Mouse (Mus musculus) olfactory bulb, adult 2 months (tissue): ENCODE measurements around the gene AI464131. TPM values are rescaled to one million over a fixed set of nuclear protein-coding genes. Genes with fewer than 3 reads are reported as not detected.

ENCODE experiments used
- H3K27ac ChIP-seq: fragments of 200-500 bp; 2 replicates; pipeline ENCODE4 v1.5.1; 2012; ENCODE audit warnings: low read depth, low read length; ENCODE audit not compliant: insufficient read depth
- H3K4me1 ChIP-seq: fragments of 200-500 bp; 2 replicates; pipeline ENCODE4 v1.6.1; 2012; ENCODE audit warnings: low read length; ENCODE audit not compliant: control insufficient read depth, insufficient read depth
- H3K4me3 ChIP-seq: fragments of 200-500 bp; 2 replicates; pipeline ENCODE4 v1.5.1; 2012; ENCODE audit warnings: mild to moderate bottlenecking, low read depth, low read length, moderate library complexity; ENCODE audit not compliant: insufficient read depth
- CTCF ChIP-seq: fragments of 200-500 bp; IDR thresholded peaks from 2 replicates; pipeline ENCODE4 v1.5.1; 2012; ENCODE audit warnings: low read depth, mild to moderate bottlenecking, low read length, moderate library complexity; ENCODE audit not compliant: insufficient read depth
- POLR2A ChIP-seq: fragments of 200-500 bp; IDR thresholded peaks from 2 replicates; pipeline ENCODE4 v1.6.1; 2012; ENCODE audit warnings: mild to moderate bottlenecking, low read depth, low read length, moderate library complexity; ENCODE audit not compliant: insufficient read depth
- WGBS: fragments of 180-500 bp; shearing (Covaris S2); methylation state at CpG from one replicate; pipeline ENCODE4 v1.1.7; 2018; 5-methylcytosine and 5-hydroxymethylcytosine counted together
- polyA plus RNA-seq: library from polyadenylated mRNA; stranded (reverse); fragments of >200 nt; gene quantifications from 2 replicates; pipeline ENCODE4 v1.2.4, GENCODE M21; 2012; ENCODE audit warnings: low replicate concordance; ENCODE audit not compliant: missing spikeins, insufficient read depth, insufficient read length

Gene AI464131
- polyA plus RNA-seq, 1 experiment = not detected

- TF ChIP-seq CTCF (no peak), POLR2A (no peak)
- Histone ChIP-seq H3K4me1 (peaks cover 17% of the 10 kb centered on the region), H3K27ac (no peak overlapping the region), H3K4me3 (no peak overlapping the region)
- 75% methylated on average over 7 of the region's 7 CpGs for WGBS
Measured at GRCm38 (mm10) chr4:41507998-41508397, 5.1 kb upstream of the AI464131 start.

- peak overlapping the region; percentile 57 for H3K4me3 ChIP-seq
- TF ChIP-seq POLR2A (no peak), CTCF (no peak)
- WGBS = 14% methylated on average over 22 of the region's 22 CpGs
Measured at GRCm38 (mm10) chr4:41507326-41507924, 4.5 kb upstream of the AI464131 start.

GRCm38 (mm10) chr4:41506906-41507305, 4.0 kb upstream of the AI464131 start:
- WGBS = under 1% methylated on average over 29 of the region's 29 CpGs
- Histone ChIP-seq H3K4me1 (peaks cover 24% of the 10 kb centered on the region), H3K4me3 (peak overlapping the region; percentile 57), H3K27ac (0 out of 2 replicates have a peak overlapping the region, but pooled peaks have one; percentile 21)
- TF ChIP-seq CTCF (no peak), POLR2A (peak; percentile 71)

More at GRCm38 (mm10) chr4:41507326-41507924, 4.5 kb upstream of the AI464131 start:
- H3K4me1 ChIP-seq = peaks cover 20% of the 10 kb centered on the region
- H3K27ac ChIP-seq = 0 out of 2 replicates have a peak overlapping the region, but pooled peaks have one; percentile 21

- peaks cover 24% of the 10 kb centered on the region for H3K4me1 ChIP-seq
- WGBS = 21% methylated on average over 13 of the region's 13 CpGs
- H3K4me3 ChIP-seq = no peak overlapping the region
- no peak overlapping the region for H3K27ac ChIP-seq
- peak; percentile 60; the same call in 1 of the 2 replicates for TF ChIP-seq CTCF
- no peak for TF ChIP-seq POLR2A
Measured at GRCm38 (mm10) chr4:41506156-41506555, 3.3 kb upstream of the AI464131 start.

GRCm38 (mm10) chr4:41505131-41505551, 2.3 kb upstream of the AI464131 start:
- TF ChIP-seq CTCF = 0 out of 2 replicates have a peak, but pooled peaks have one; percentile 9
- no peak for TF ChIP-seq POLR2A
- Histone ChIP-seq H3K27ac (no peak overlapping the region), H3K4me1 (peaks cover 24% of the 10 kb centered on the region), H3K4me3 (no peak overlapping the region)
- 72% methylated on average over 11 of the region's 11 CpGs for WGBS

GRCm38 (mm10) chr4:41504325-41504724, 1.4 kb upstream of the AI464131 start:
- peaks cover 24% of the 10 kb centered on the region for H3K4me1 ChIP-seq
- TF ChIP-seq POLR2A (no peak), CTCF (no peak)
- 77% methylated on average over 5 of the region's 5 CpGs for WGBS
- H3K27ac ChIP-seq = no peak overlapping the region
- H3K4me3 ChIP-seq = no peak overlapping the region

GRCm38 (mm10) chr4:41502171-41502940, 520 bp downstream of the AI464131 start:
- Histone ChIP-seq H3K4me1 (peaks cover 34% of the 10 kb centered on the region), H3K27ac (no peak overlapping the region), H3K4me3 (peak overlapping the region; percentile 51)
- TF ChIP-seq CTCF (no peak), POLR2A (no peak)
- WGBS = 28% methylated on average over 20 of the region's 20 CpGs

GRCm38 (mm10) chr4:41500787-41501186, 2.1 kb downstream of the AI464131 start:
- WGBS = 88% methylated on average over 4 of the region's 4 CpGs
- peaks cover 22% of the 10 kb centered on the region for H3K4me1 ChIP-seq
- no peak for TF ChIP-seq CTCF
- no peak for TF ChIP-seq POLR2A
- no peak overlapping the region for H3K27ac ChIP-seq
- H3K4me3 ChIP-seq = no peak overlapping the region

- WGBS = 72% methylated on average over 8 of the region's 8 CpGs
- H3K4me3 ChIP-seq = no peak overlapping the region
- no peak for TF ChIP-seq CTCF
- no peak for TF ChIP-seq POLR2A
- no peak overlapping the region for H3K27ac ChIP-seq
- H3K4me1 ChIP-seq = peaks cover 22% of the 10 kb centered on the region
Measured at GRCm38 (mm10) chr4:41499619-41500018, 3.3 kb downstream of the AI464131 start.
